Mouse (Mus musculus) C2C12 (cell line): ENCODE measurements at regions not wholly inside any gene's neighbourhood (a gene's known extent, or its start where the extent isn't known, plus 50 kb on each side); places are given as distances from the start of the nearest gene placed in this dataset.

Experiments used
- CTCF ChIP-seq: IDR thresholded peaks from one replicate; pipeline ENCODE4 v1.5.1; 2011; ENCODE audit not compliant: control insufficient read depth, insufficient read depth, insufficient read length
- MAX ChIP-seq: IDR thresholded peaks from one replicate; pipeline ENCODE4 v1.6.1; 2011; ENCODE audit warnings: mild to moderate bottlenecking, control low read depth
- MYOG ChIP-seq: IDR thresholded peaks from one replicate; pipeline ENCODE4 v1.6.1; 2011; ENCODE audit not compliant: control insufficient read depth, insufficient read length; ENCODE audit errors: extremely low read depth
- USF1 ChIP-seq: IDR thresholded peaks from one replicate; pipeline ENCODE4 v1.6.1; 2011; ENCODE audit warnings: low read depth, mild to moderate bottlenecking, control low read depth, moderate library complexity

DNA sequence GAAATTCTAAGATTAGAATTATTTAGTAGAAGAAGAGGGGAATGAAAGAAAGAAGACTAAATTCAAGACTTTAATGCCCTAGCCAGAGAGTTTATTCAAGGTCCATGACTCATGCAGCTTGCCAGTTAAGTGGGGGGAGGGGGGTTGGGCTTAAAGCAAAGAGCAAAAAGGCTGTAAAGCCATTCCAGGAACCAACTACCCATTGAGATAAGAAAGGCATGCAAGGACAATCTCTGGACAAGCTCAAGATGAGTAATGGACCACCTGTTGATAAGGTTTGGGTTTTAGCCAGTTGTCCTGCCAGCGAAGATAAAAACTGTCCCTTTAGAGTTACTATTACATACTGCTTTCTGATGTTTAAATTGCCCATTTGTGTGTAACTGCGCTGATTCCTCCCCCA, 392.5 kb upstream of the Rarb start:
- TF ChIP-seq CTCF (no peak), USF1 (no peak), MAX (no peak), MYOG (no peak)
